Mouse (Mus musculus) brain, embryonic 14.5 days (tissue): ENCODE measurements around the gene Tox2.

Experiments used
- CTCF ChIP-seq: fragments of 200-500 bp; IDR thresholded peaks from 2 replicates; pipeline ENCODE4 v1.5.1; 2012; ENCODE audit warnings: inconsistent platforms, mild to moderate bottlenecking, moderate library complexity, borderline replicate concordance; ENCODE audit not compliant: insufficient read depth, insufficient read length; ENCODE audit errors: extremely low read depth
- POLR2A ChIP-seq: fragments of 200-500 bp; IDR thresholded peaks from 2 replicates; pipeline ENCODE4 v1.6.1; 2012; ENCODE audit warnings: mild to moderate bottlenecking, inconsistent platforms, borderline replicate concordance; ENCODE audit not compliant: poor library complexity, insufficient read depth, insufficient read length, severe bottlenecking; ENCODE audit errors: extremely low read depth

DNA sequence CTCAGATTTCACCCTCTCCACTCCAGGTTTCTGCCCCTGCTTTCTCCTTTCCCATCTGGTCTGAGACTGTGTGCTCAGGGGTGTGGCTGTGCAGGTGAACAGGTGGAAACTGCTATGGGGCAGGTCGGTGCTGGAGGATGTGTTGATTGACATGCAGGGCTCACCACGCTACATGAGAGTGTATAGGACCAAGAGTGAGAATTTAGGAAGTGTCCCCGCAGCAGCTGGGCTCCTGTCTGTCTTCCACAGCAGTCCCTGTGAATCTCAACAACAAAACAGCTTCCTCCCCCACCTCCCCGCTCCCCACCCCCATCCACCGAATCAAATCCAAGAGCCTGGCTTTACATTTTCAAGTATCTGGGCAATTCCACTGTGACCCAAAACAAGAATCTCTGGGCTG lies 13.3 kb upstream of the Tox2 start:
- TF ChIP-seq CTCF, result no peak
- no peak for TF ChIP-seq POLR2A
